Mouse (Mus musculus) megakaryocyte, embryonic 14.5 days (primary cell): ENCODE measurements around the gene Trim54. TPM values are rescaled to one million over a fixed set of nuclear protein-coding genes. Genes with fewer than 3 reads are reported as not detected.

ENCODE experiments used
- H3K27me3 ChIP-seq: replicated peaks from 2 replicates; pipeline ENCODE3; 2012; ENCODE audit warnings: inconsistent platforms
- H3K36me3 ChIP-seq: replicated peaks from 2 replicates; pipeline ENCODE3; 2012; ENCODE audit warnings: low read length, inconsistent platforms, mixed read lengths
- H3K4me1 ChIP-seq: 2 replicates; pipeline ENCODE4 v1.6.1; 2012; ENCODE audit warnings: inconsistent platforms
- H3K4me3 ChIP-seq: replicated peaks from 2 replicates; pipeline ENCODE3; 2012; ENCODE audit warnings: moderate library complexity, mild to moderate bottlenecking, inconsistent platforms
- H3K9me3 ChIP-seq: 2 replicates; pipeline ENCODE4 v1.6.1; 2012; ENCODE audit warnings: inconsistent platforms
- FLI1 ChIP-seq: IDR thresholded peaks from 2 replicates; pipeline ENCODE4 v1.6.1; 2012; ENCODE audit warnings: low read length, inconsistent platforms, mixed read lengths
- GATA1 ChIP-seq: IDR thresholded peaks from 3 replicates; pipeline ENCODE4 v1.6.1; 2012; ENCODE audit warnings: mixed read lengths, low read length, inconsistent platforms, borderline replicate concordance
- polyA plus RNA-seq: library from polyadenylated mRNA; stranded (reverse); fragments of >175 nt; gene quantifications from 2 replicates; pipeline ENCODE4 v1.2.3, GENCODE M21; 2012; ENCODE audit warnings: low replicate concordance; ENCODE audit not compliant: insufficient read depth

The Trim54 gene
- not detected in 2 replicates for polyA plus RNA-seq

GRCm38 (mm10) chr5:31116354-31116753 lies at the start of gene Trim54:
Gene Trim54, plus strand, starts transcription at chr5:31116712.
- H3K4me3 ChIP-seq, result no peak within 1 kb of the TSS
- peaks cover 9% of the 10 kb centered on the region for H3K4me1 ChIP-seq
- no peak for TF ChIP-seq GATA1
- TF ChIP-seq FLI1, result no peak
- no peaks in the 10 kb centered on the region for H3K36me3 ChIP-seq
- H3K27me3 ChIP-seq, result peaks cover 39% of the 10 kb centered on the region
- peaks cover 11% of the 10 kb centered on the region; the same call in 1 of the 2 replicates for H3K9me3 ChIP-seq

DNA sequence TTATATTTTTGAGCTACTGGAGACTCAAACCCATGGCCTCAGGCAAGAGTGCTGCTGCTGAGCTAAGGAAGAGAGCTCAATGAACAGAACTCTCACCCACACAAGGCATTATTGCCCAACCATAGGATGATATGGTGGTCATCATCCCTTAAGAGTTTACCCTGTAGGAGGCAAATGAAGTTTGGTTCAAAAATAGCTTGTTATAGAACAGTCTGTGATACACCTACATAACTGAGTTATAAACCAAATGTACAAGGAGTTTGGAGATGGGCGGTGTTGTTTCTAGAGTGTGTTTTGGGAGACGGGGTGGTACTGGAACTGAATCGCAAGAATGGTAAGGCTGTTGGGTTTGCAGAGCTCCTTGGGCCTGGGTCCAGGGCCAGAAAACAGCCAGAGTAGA lies 46.7 kb upstream of the Trim54 start:
- Histone ChIP-seq H3K27me3 (no peaks in the 10 kb centered on the region), H3K9me3 (no peaks in the 10 kb centered on the region), H3K4me3 (no peak overlapping the region), H3K36me3 (peaks cover 93% of the 10 kb centered on the region), H3K4me1 (no peaks in the 10 kb centered on the region)
- no peak for TF ChIP-seq GATA1
- TF ChIP-seq FLI1, result no peak

GRCm38 (mm10) chr5:31071059-31071458 lies 45.5 kb upstream of the Trim54 start:
- no peak overlapping the region for H3K4me3 ChIP-seq
- H3K36me3 ChIP-seq, result peaks cover 98% of the 10 kb centered on the region

GRCm38 (mm10) chr5:31071821-31072220 lies 44.7 kb upstream of the Trim54 start:
- Histone ChIP-seq H3K36me3 (peaks cover 98% of the 10 kb centered on the region), H3K27me3 (no peaks in the 10 kb centered on the region), H3K4me3 (no peak overlapping the region), H3K9me3 (no peaks in the 10 kb centered on the region), H3K4me1 (no peaks in the 10 kb centered on the region; the same call in 1 of the 2 replicates)
- TF ChIP-seq FLI1 (no peak), GATA1 (no peak)

More at GRCm38 (mm10) chr5:31071059-31071458, 45.5 kb upstream of the Trim54 start:
- TF ChIP-seq FLI1 (no peak), GATA1 (no peak)
- no peaks in the 10 kb centered on the region; the same call in 1 of the 2 replicates for H3K4me1 ChIP-seq
- H3K9me3 ChIP-seq, result no peaks in the 10 kb centered on the region
- H3K27me3 ChIP-seq, result no peaks in the 10 kb centered on the region

GRCm38 (mm10) chr5:31073176-31073575 lies 43.3 kb upstream of the Trim54 start:
- H3K36me3 ChIP-seq, result peaks cover 98% of the 10 kb centered on the region
- H3K4me1 ChIP-seq, result no peaks in the 10 kb centered on the region; the same call in 1 of the 2 replicates
- no peaks in the 10 kb centered on the region for H3K9me3 ChIP-seq
- H3K4me3 ChIP-seq, result no peak overlapping the region
- TF ChIP-seq FLI1, result no peak
- no peak for TF ChIP-seq GATA1
- no peaks in the 10 kb centered on the region for H3K27me3 ChIP-seq

DNA sequence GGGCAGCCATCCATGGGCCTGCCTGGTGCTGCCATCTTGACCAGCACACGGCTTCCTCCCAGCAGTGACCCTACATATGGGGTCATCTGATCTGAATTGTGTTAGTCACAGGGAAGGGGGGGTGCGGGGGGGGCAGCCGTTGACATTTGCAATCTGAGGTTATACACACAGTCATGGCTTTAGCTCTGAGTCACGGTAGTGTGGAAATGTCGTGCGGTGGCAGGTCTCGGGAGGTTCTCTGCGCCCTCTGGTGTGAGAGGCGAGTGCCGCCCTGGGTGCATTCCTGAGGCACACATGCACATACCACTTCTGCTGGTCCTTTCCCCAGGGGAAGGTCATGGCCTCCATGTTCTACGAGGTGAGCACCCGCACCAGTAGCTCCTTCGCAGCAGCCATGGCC lies 40.2 kb upstream of the Trim54 start:
- Histone ChIP-seq H3K4me1 (no peaks in the 10 kb centered on the region; the same call in 1 of the 2 replicates), H3K27me3 (no peaks in the 10 kb centered on the region), H3K9me3 (no peaks in the 10 kb centered on the region), H3K4me3 (no peak overlapping the region), H3K36me3 (peaks cover 84% of the 10 kb centered on the region)
- TF ChIP-seq FLI1 (no peak), GATA1 (no peak)

DNA sequence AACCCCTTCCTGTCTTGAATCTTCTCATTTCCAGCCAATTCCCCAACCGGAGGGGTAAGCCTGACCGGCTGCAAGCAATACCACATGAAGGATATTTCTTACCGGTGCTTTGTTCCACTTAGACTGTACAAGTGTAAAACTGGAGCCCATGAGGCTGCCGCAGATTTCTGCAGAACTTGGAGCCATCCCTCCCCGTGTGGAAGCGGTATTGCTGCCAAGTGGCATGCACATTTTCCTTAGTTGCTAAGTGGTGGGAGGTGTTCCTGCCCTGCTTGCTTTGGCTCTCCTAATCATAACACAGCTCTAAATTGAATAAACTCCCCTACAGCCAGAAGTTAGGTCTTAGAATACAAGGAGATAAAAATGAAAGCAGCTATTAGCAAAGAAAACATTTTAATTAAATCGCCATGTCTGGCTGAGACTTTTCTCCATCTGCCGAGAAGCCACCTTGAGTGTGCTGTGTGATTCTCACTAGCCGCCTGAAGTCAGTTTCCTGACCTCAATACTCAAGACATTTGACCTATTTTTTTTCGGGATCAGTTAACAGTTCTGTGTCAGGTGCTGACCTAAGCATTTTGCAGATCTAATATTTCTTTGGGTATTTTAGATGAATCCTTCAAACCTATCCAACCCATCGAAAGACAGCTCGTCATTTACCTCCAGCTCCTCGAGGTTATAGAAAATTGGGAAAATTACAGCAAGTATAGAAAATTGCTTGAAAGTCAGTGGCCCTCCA lies 36.3 kb upstream of the Trim54 start:
- peaks cover 13% of the 10 kb centered on the region for H3K27me3 ChIP-seq
- no peak for TF ChIP-seq GATA1
- TF ChIP-seq FLI1, result no peak
- peaks cover 47% of the 10 kb centered on the region for H3K36me3 ChIP-seq
- H3K4me1 ChIP-seq, result peaks cover 20% of the 10 kb centered on the region
- no peak overlapping the region for H3K4me3 ChIP-seq
- H3K9me3 ChIP-seq, result no peaks in the 10 kb centered on the region

DNA sequence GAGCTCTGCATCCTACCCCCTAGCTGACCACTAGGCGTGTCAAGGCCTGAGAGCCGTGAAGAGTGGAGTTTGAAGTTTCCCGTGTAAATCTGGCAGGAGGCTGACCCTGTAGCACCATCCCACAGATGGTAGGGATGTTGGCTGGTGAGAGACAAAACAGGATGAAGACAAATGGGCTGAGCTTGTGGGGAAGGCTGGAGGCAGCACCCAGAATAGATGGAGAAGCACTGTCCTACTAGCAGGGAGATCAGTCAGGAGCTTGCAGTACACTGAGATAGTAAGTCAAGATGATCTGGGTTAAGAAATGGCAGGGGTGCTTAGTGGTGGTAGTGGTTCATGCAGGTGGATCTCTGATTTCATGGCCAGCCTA lies 35.7 kb upstream of the Trim54 start:
- Histone ChIP-seq H3K9me3 (no peaks in the 10 kb centered on the region), H3K36me3 (peaks cover 41% of the 10 kb centered on the region), H3K4me3 (no peak overlapping the region), H3K4me1 (peaks cover 20% of the 10 kb centered on the region), H3K27me3 (peaks cover 15% of the 10 kb centered on the region)
- TF ChIP-seq GATA1 (no peak), FLI1 (no peak)

- no peak overlapping the region for H3K4me3 ChIP-seq
- H3K27me3 ChIP-seq, result peaks cover 21% of the 10 kb centered on the region
- no peaks in the 10 kb centered on the region for H3K9me3 ChIP-seq
- TF ChIP-seq FLI1 (no peak), GATA1 (no peak)
- H3K36me3 ChIP-seq, result peaks cover 35% of the 10 kb centered on the region
- peaks cover 23% of the 10 kb centered on the region for H3K4me1 ChIP-seq
These were observed 35.1 kb upstream of the Trim54 start for GRCm38 (mm10) chr5:31081386-31081785.

GRCm38 (mm10) chr5:31082355-31082754 lies 34.2 kb upstream of the Trim54 start:
- Histone ChIP-seq H3K9me3 (no peaks in the 10 kb centered on the region), H3K4me1 (peaks cover 27% of the 10 kb centered on the region), H3K36me3 (peaks cover 25% of the 10 kb centered on the region), H3K4me3 (peak overlapping the region; percentile 66), H3K27me3 (peaks cover 30% of the 10 kb centered on the region)
- no peak for TF ChIP-seq FLI1
- TF ChIP-seq GATA1, result no peak
